Mouse (Mus musculus): ENCODE data around the gene Fndc10.

DNA sequence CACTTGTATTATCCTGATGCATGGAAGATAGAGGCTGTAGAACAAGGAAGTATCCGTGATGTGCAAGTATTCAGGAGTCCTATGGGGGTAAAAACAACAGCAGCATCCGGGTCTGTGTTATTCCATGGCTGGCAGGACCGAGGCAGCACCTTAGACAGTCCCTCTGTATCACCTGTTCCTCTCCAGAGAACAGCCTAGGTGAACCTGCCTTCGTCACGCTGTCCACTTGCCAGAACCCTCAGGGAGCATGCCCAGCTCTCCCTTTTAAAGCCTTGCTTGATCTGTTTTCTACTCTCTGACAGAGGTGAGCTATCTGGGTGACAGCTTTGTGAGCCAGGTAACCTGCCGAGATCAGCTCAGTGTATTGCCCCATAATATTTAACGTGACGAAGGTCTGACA lies 50.3 kb downstream of the Fndc10 start:
- no peak for TF ChIP-seq CTCF (IDR thresholded peaks at IDR 0.05; ENCODE audit: insufficient read depth, low read length)
- no peak for TF ChIP-seq POLR2A (IDR thresholded peaks at IDR 0.05; ENCODE audit: borderline replicate concordance, extremely low read depth, low read depth, low read length)
